In the genomic region with DNA sequence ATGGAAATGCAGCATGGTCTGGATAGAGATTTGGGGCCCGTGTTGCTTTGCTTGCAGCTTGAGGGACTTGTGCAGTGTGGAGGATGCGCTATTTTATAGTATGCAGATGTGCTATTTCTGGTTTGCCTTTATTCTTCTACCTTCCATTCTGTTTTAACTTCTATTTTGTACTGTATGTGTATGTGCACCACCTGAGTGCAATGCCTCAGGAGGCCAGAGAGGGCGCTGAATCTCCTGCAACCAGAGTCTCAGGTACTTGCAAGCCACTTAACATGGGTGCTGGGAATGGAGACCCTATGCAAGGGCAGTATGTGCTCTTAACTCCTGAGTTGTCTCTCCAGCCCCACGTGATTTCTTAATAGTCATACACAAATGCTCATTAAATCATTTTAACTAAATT, we compare ENCODE assay signal across 26 mouse cellular contexts.
A peak's percentile ranks its signal among the peaks of the same experiment; 100 is the strongest.
DNase-seq lines count a peak whose midpoint lies in the region; ATAC-seq and TF ChIP-seq lines count a peak whose summit lies in the region.
"Had no signal": no experiment of that assay in that cellular context is flagged by ENCODE, and none has a peak within 500 bp of the region (broad histone marks: within the 10 kb centered on the region; RNA-seq: fewer than 3 reads in every experiment).

No protein-coding gene starts in this region.

- peak; percentile 31 for TF ChIP-seq CTCF in intestine, postnatal 0 days (IDR thresholded peaks at IDR 0.05; ENCODE audit: low read depth)
- TF ChIP-seq CTCF in midbrain, postnatal 0 days (IDR thresholded peaks at IDR 0.05): peak; percentile 34

- no peak overlapping the region for H3K9ac ChIP-seq in intestine, postnatal 0 days (ENCODE audit: low read depth, low read length)
- no peak overlapping the region for H3K9ac ChIP-seq in intestine, embryonic 15.5 days
- no peak overlapping the region for H3K9ac ChIP-seq in midbrain, postnatal 0 days (replicated peaks; ENCODE audit: low read length, poor library complexity, severe bottlenecking)
- H3K9ac ChIP-seq in kidney, embryonic 14.5 days (ENCODE audit: low read depth, low read length): no peak overlapping the region
- H3K9ac ChIP-seq: embryonic facial prominence, embryonic 13.5 days; forebrain, embryonic 13.5 days; liver, postnatal 0 days; neural tube, embryonic 15.5 days had no signal

- ATAC-seq in intestine, postnatal 0 days: no peak
- no peak for ATAC-seq in intestine, embryonic 15.5 days
- no peak for ATAC-seq in midbrain, postnatal 0 days (ENCODE audit: low FRiP score)
- no peak for ATAC-seq in kidney, embryonic 14.5 days (ENCODE audit: low FRiP score, low TSS enrichment)
- ATAC-seq: forebrain, embryonic 13.5 days; hindbrain, embryonic 16.5 days; liver, postnatal 0 days; midbrain, embryonic 16.5 days had no signal

- WGBS in intestine, postnatal 0 days: 95% methylated on average over 4 of the region's 4 CpGs
- whole genome bisulfite sequencing in intestine, embryonic 15.5 days: 95% methylated on average over 4 of the region's 4 CpGs
- 94% methylated on average over 4 of the region's 4 CpGs for WGBS in midbrain, postnatal 0 days
- 92% methylated on average over 4 of the region's 4 CpGs for WGBS in midbrain, embryonic 10.5 days
- WGBS in kidney, embryonic 14.5 days: 90% methylated on average over 4 of the region's 4 CpGs

- no peak for DNase-seq in midbrain, postnatal 0 days (ENCODE audit: low spot score)
- no peak for DNase-seq in midbrain, embryonic 10.5 days (ENCODE audit: low spot score)
- DNase-seq in ZHBTc4 (ENCODE audit: low read depth, low spot score): peak; percentile 42
- no peak for DNase-seq in urinary bladder, adult 18-20 months (ENCODE audit: low spot score in 2 of 2)
- DNase-seq: adrenal gland, postnatal 25 days; B cell, adult 2 months; cerebellum, adult 11-12 months; cerebellum, postnatal 36 days; embryo, embryonic 11 days; gastrocnemius, postnatal 36 days; kidney, adult 11 months; liver, postnatal 0 days; right cerebral cortex, adult 18-20 months had no signal

- H3K4me2 ChIP-seq in intestine, postnatal 0 days (replicated peaks; ENCODE audit: low read depth): no peak overlapping the region
- H3K4me2 ChIP-seq in intestine, embryonic 15.5 days (replicated peaks): no peak overlapping the region
- H3K4me2 ChIP-seq in midbrain, postnatal 0 days (ENCODE audit: low read depth, low read length, poor library complexity, severe bottlenecking): no peak overlapping the region
- H3K4me2 ChIP-seq in kidney, embryonic 14.5 days (replicated peaks; ENCODE audit: low read depth, low read length): no peak overlapping the region
- H3K4me2 ChIP-seq: embryonic facial prominence, embryonic 13.5 days; forebrain, embryonic 13.5 days; neural tube, embryonic 15.5 days had no signal

- H3K27ac ChIP-seq in intestine, postnatal 0 days (ENCODE audit: low read depth, low read length): no peak overlapping the region
- no peak overlapping the region for H3K27ac ChIP-seq in intestine, embryonic 15.5 days
- no peak overlapping the region for H3K27ac ChIP-seq in midbrain, postnatal 0 days (ENCODE audit: low read depth, low read length)
- H3K27ac ChIP-seq in midbrain, embryonic 10.5 days (replicated peaks): no peak overlapping the region
- H3K27ac ChIP-seq in kidney, embryonic 14.5 days (ENCODE audit: low read depth, low read length): no peak overlapping the region
- H3K27ac ChIP-seq: embryonic facial prominence, embryonic 13.5 days; forebrain, embryonic 13.5 days; kidney, postnatal 0 days; limb, embryonic 10.5 days; macrophage; neural tube, embryonic 15.5 days had no signal

- no peaks in the 10 kb centered on the region for H3K27me3 ChIP-seq in intestine, postnatal 0 days (replicated peaks; ENCODE audit: control insufficient read depth, insufficient read depth, low read length)
- no peaks in the 10 kb centered on the region for H3K27me3 ChIP-seq in intestine, embryonic 15.5 days (replicated peaks)
- H3K27me3 ChIP-seq in midbrain, postnatal 0 days (ENCODE audit: insufficient read depth, low read length): no peaks in the 10 kb centered on the region
- no peaks in the 10 kb centered on the region for H3K27me3 ChIP-seq in midbrain, embryonic 10.5 days (ENCODE audit: low read depth, poor library complexity, severe bottlenecking)
- no peaks in the 10 kb centered on the region for H3K27me3 ChIP-seq in kidney, embryonic 14.5 days (ENCODE audit: control insufficient read depth, insufficient read depth, low read length)
- H3K27me3 ChIP-seq: CH12.LX; embryonic facial prominence, embryonic 13.5 days; forebrain, embryonic 13.5 days; neural tube, embryonic 15.5 days had no signal

- no peaks in the 10 kb centered on the region for H3K9me3 ChIP-seq in intestine, postnatal 0 days (ENCODE audit: control insufficient read depth)
- no peaks in the 10 kb centered on the region for H3K9me3 ChIP-seq in intestine, embryonic 15.5 days
- no peaks in the 10 kb centered on the region for H3K9me3 ChIP-seq in midbrain, postnatal 0 days (ENCODE audit: low read length)
- H3K9me3 ChIP-seq in midbrain, embryonic 10.5 days (replicated peaks): peaks cover 5% of the 10 kb centered on the region; the same call in 1 of the 2 replicates
- no peaks in the 10 kb centered on the region; the same call in 1 of the 2 replicates for H3K9me3 ChIP-seq in kidney, embryonic 14.5 days (ENCODE audit: control insufficient read depth, low read length)
- H3K9me3 ChIP-seq: limb, embryonic 10.5 days; neural tube, embryonic 15.5 days had no signal

- no peak overlapping the region for H3K4me3 ChIP-seq in intestine, postnatal 0 days (ENCODE audit: low read depth, low read length)
- no peak overlapping the region for H3K4me3 ChIP-seq in intestine, embryonic 15.5 days (replicated peaks)
- no peak overlapping the region for H3K4me3 ChIP-seq in midbrain, postnatal 0 days (ENCODE audit: low read depth, low read length)
- no peak overlapping the region for H3K4me3 ChIP-seq in midbrain, embryonic 10.5 days
- H3K4me3 ChIP-seq in kidney, embryonic 14.5 days (ENCODE audit: low read length): no peak overlapping the region
- H3K4me3 ChIP-seq: embryonic facial prominence, embryonic 13.5 days; erythroblast, embryonic 14.5 days; forebrain, embryonic 13.5 days; limb, embryonic 10.5 days; neural tube, embryonic 15.5 days had no signal

- H3K4me1 ChIP-seq in intestine, postnatal 0 days (replicated peaks; ENCODE audit: control insufficient read depth, insufficient read depth, low read length): no peaks in the 10 kb centered on the region
- peaks cover 11% of the 10 kb centered on the region for H3K4me1 ChIP-seq in intestine, embryonic 15.5 days (replicated peaks)
- H3K4me1 ChIP-seq in midbrain, postnatal 0 days (ENCODE audit: insufficient read depth, low read length): peaks cover 4% of the 10 kb centered on the region; the same call in 1 of the 2 replicates
- H3K4me1 ChIP-seq in midbrain, embryonic 10.5 days: no peaks in the 10 kb centered on the region
- H3K4me1 ChIP-seq in kidney, embryonic 14.5 days (ENCODE audit: control insufficient read depth, insufficient read depth, low read length): peaks cover 9% of the 10 kb centered on the region

- no peaks in the 10 kb centered on the region for H3K36me3 ChIP-seq in intestine, postnatal 0 days (ENCODE audit: control insufficient read depth, insufficient read depth)
- H3K36me3 ChIP-seq in intestine, embryonic 15.5 days: no peaks in the 10 kb centered on the region
- H3K36me3 ChIP-seq in midbrain, postnatal 0 days (ENCODE audit: insufficient read depth, low read length): no peaks in the 10 kb centered on the region
- peaks cover 2% of the 10 kb centered on the region; the same call in 1 of the 2 replicates for H3K36me3 ChIP-seq in midbrain, embryonic 10.5 days
- H3K36me3 ChIP-seq in kidney, embryonic 14.5 days (ENCODE audit: control insufficient read depth, insufficient read depth, low read length): no peaks in the 10 kb centered on the region
- H3K36me3 ChIP-seq: embryonic facial prominence, embryonic 13.5 days; limb, embryonic 10.5 days; neural tube, embryonic 15.5 days had no signal
